Mouse (Mus musculus) lung, embryonic 14.5 days (tissue): ENCODE results near the gene Krtap4-2. TPM values are rescaled to one million over a fixed set of nuclear protein-coding genes. Genes with fewer than 3 reads are reported as not detected.
"Not testable (repeated sequence)": the region's sequence is repeated elsewhere in the genome, so short reads cannot be mapped to it uniquely, and the experiment has no call there.

ENCODE experiments used
- ATAC-seq: fragments of 200-750 bp; cut with Nextera tagmentation; 2 replicates; pipeline ENCODE4 v1.8.0; 2017; ENCODE audit warnings: mild to moderate bottlenecking, moderate TSS enrichment, moderate library complexity; ENCODE audit not compliant: insufficient read depth
- DNase-seq: peaks from one replicate; pipeline ENCODE4 v3.0.0-alpha.2; 2015
- H3K27ac ChIP-seq: fragments of 300-500 bp; sonication (generic); 2 replicates; pipeline ENCODE4 v1.5.1; 2014; ENCODE audit warnings: low read depth, mild to moderate bottlenecking, moderate library complexity
- H3K27me3 ChIP-seq: fragments of 300-500 bp; sonication (generic); 2 replicates; pipeline ENCODE4 v1.6.1; 2014; ENCODE audit warnings: low read length, control low read depth; ENCODE audit not compliant: insufficient read depth
- H3K36me3 ChIP-seq: fragments of 300-500 bp; sonication (generic); 2 replicates; pipeline ENCODE4 v1.6.1; 2014; ENCODE audit warnings: control low read depth; ENCODE audit not compliant: insufficient read depth
- H3K4me1 ChIP-seq: fragments of 300-500 bp; sonication (generic); 2 replicates; pipeline ENCODE4 v1.6.1; 2014; ENCODE audit warnings: antibody characterized with exemption, control low read depth; ENCODE audit not compliant: insufficient read depth
- H3K4me2 ChIP-seq: fragments of 300-500 bp; sonication (generic); 2 replicates; pipeline ENCODE4 v1.6.1; 2014; ENCODE audit warnings: mild to moderate bottlenecking
- H3K4me3 ChIP-seq: fragments of 300-500 bp; sonication (generic); 2 replicates; pipeline ENCODE4 v1.5.1; 2014; ENCODE audit warnings: low read depth, low read length
- H3K9ac ChIP-seq: fragments of 300-500 bp; sonication (generic); 2 replicates; pipeline ENCODE4 v1.6.1; 2014
- H3K9me3 ChIP-seq: fragments of 300-500 bp; sonication (generic); 2 replicates; pipeline ENCODE4 v1.6.1; 2016; ENCODE audit warnings: low read depth, low read length, control low read depth
- CTCF ChIP-seq: IDR thresholded peaks from 2 replicates; pipeline ENCODE4 v1.5.1; 2016; ENCODE audit warnings: antibody characterized with exemption, low read depth
- WGBS: fragments of 180-500 bp; shearing (Covaris S2); extraction: QIAGEN DNeasy Blood & Tissue Kit; methylation state at CpG from one replicate; pipeline ENCODE4 v1.1.7; 2014; 5-methylcytosine and 5-hydroxymethylcytosine counted together
- polyA plus RNA-seq: library from polyadenylated mRNA; unstranded; fragments of >200 nt; fragmentation: Nextera tagmentation; extraction: Ambion mirVana; gene quantifications from 2 replicates; pipeline ENCODE4 v1.2.1, GENCODE M21; 2014

Gene Krtap4-2
- not detected in 2 replicates for polyA plus RNA-seq

DNA sequence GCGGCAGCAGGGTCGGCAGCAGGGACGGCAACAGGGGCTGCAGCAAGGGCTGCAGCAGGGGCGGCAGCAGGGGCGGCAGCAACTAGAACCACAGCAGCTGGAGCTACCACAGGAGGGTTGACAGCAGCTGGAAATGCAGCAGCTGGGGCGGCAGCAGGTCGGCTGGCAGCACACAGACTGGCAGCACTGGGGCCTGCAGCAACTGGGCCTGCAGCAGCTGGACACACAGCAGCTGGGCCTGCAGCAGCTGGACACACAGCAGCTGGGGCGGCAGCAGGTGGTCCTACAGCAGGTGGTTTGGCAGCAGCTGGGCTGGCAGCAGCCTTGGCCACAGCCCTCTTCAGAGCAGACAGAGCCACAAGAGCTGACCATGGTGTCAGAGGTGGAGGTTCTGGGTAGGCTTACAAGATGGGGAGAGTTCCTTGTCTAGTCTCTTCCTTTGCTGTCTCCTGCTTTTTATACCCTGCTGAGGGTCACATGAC, at the start of gene Krtap4-2:
TSS of gene Krtap4-2 (minus strand) at position 432 of the 482 bp plus-strand sequence.
- H3K4me3 ChIP-seq = no peak within 1 kb of the TSS

DNA sequence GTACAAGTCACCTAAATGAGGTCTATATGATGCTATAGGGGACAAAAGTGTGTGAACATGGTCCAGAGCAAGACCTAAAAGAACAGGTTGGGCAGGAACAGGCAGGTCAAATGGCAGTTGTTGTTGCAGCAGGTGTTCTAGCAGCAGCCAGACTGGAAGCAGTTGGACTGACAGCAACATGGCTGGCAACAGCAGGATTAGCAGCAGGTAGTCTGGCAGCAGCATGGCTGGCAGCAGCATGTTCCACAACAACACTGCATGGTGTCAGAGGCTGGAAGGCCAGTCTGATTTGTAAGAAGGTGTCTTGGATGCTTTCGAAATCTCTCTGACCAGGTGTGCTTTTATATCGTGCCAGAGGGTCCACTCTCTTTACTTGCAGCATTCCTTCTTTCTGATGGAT, 48.6 kb upstream of the Krtap4-2 start:
- Histone ChIP-seq H3K36me3 (no peaks in the 10 kb centered on the region), H3K9me3 (no peaks in the 10 kb centered on the region), H3K4me2 (no peak overlapping the region), H3K27ac (no peak overlapping the region), H3K27me3 (no peaks in the 10 kb centered on the region), H3K4me1 (no peaks in the 10 kb centered on the region), H3K4me3 (no peak overlapping the region), H3K9ac (no peak overlapping the region)
- WGBS = 80% methylated on average over 2 of the region's 2 CpGs
- ATAC-seq (no peak), DNase-seq (no peak)
- no peak for TF ChIP-seq CTCF

More for the DNA sequence above, at the start of gene Krtap4-2:
- Histone ChIP-seq H3K27ac (no peak within 1 kb of the TSS), H3K9ac (no peak within 1 kb of the TSS), H3K4me1 (no peaks in the 10 kb centered on the region), H3K27me3 (no peaks in the 10 kb centered on the region), H3K4me2 (no peak within 1 kb of the TSS), H3K36me3 (no peaks in the 10 kb centered on the region), H3K9me3 (no peaks in the 10 kb centered on the region)
- ATAC-seq = no peak
- WGBS = 41% methylated on average over 8 of the region's 8 CpGs
- TF ChIP-seq CTCF = no peak
- DNase-seq = no peak

DNA sequence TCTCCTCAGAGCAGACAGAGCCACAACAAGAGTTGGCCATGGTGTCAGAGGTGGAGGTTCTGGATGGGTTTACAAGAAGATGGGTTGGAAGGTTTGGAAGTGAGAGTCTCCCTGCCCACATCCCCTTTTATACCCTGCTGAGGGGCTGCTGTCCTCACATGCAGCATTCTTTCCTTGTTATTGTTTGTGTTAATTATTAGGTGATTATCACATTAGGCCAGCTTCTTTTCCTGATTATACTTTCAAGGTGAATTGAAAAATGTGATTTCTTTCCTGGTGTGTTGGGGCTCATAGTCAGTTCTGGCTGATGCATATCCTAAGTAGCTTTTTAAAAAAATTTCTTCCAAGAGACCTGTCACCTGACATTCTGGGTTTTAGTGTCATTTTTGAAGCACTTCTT, 31.0 kb upstream of the Krtap4-2 start, which contains the start of gene Krtap4-6:
TSS of gene Krtap4-6 (minus strand) at position 101 of the 400 bp plus-strand sequence.
- no peaks in the 10 kb centered on the region for H3K4me1 ChIP-seq
- H3K27ac ChIP-seq = no peak within 1 kb of the TSS
- no peak for DNase-seq
- no peak for TF ChIP-seq CTCF
- no peak within 1 kb of the TSS for H3K9ac ChIP-seq
- no peak within 1 kb of the TSS for H3K4me3 ChIP-seq
- no peak within 1 kb of the TSS for H3K4me2 ChIP-seq
- no peaks in the 10 kb centered on the region for H3K9me3 ChIP-seq
- no peaks in the 10 kb centered on the region for H3K27me3 ChIP-seq
- ATAC-seq = no peak
- H3K36me3 ChIP-seq = no peaks in the 10 kb centered on the region

DNA sequence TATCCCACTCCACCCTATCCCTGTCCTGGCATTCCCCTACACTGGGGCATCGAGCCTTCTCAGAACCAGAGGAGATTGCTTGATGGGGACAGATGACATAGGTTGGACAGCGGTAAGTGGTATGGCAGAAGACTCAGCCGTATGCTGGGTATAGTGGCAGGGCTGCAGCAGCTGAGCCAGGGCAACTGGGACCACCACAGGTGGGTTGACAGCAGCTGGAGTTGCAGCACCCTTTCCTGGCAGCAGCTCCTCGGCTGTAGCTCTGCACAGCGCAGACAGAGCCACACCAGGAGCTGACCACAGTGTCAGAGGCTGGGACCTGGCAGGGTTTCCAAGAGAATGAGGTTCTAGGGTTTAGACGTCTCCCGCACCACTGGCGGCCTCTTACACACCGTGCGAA, 27.9 kb upstream of the Krtap4-2 start:
- H3K36me3 ChIP-seq = no peaks in the 10 kb centered on the region
- ATAC-seq (no peak), DNase-seq (no peak)
- no peak overlapping the region for H3K9ac ChIP-seq
- WGBS = 77% methylated on average over 10 of the region's 10 CpGs
- no peaks in the 10 kb centered on the region for H3K9me3 ChIP-seq
- no peak overlapping the region for H3K4me3 ChIP-seq
- no peak overlapping the region for H3K4me2 ChIP-seq
- H3K27me3 ChIP-seq = no peaks in the 10 kb centered on the region
- no peak for TF ChIP-seq CTCF
- H3K27ac ChIP-seq = no peak overlapping the region
- H3K4me1 ChIP-seq = no peaks in the 10 kb centered on the region

DNA sequence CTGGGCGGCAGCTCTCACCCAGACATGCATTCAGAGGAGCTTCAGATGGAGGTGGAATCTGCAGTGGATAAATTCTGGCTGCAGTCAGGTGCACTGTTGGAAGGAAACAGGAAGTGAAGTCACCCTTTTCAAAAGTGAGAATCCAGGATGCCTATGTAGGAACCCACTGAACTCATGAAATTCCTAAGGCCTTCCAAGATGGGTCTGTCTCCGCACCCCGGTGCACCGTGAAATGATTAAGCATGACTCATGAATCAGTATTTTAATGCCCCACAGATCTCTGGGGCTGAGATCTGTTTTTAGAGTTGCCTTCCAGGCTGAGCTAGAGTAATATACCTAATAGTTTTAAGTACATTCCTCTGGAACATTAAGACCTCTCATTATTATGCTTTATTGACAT, 24.4 kb upstream of the Krtap4-2 start:
- WGBS = 73% methylated on average over 4 of the region's 4 CpGs
- DNase-seq (no peak), ATAC-seq (no peak)
- no peaks in the 10 kb centered on the region for H3K36me3 ChIP-seq
- no peak overlapping the region for H3K27ac ChIP-seq
- no peaks in the 10 kb centered on the region for H3K4me1 ChIP-seq
- no peaks in the 10 kb centered on the region for H3K27me3 ChIP-seq
- no peak for TF ChIP-seq CTCF
- H3K4me2 ChIP-seq = no peak overlapping the region
- no peak overlapping the region for H3K9ac ChIP-seq
- H3K4me3 ChIP-seq = no peak overlapping the region
- H3K9me3 ChIP-seq = no peaks in the 10 kb centered on the region

DNA sequence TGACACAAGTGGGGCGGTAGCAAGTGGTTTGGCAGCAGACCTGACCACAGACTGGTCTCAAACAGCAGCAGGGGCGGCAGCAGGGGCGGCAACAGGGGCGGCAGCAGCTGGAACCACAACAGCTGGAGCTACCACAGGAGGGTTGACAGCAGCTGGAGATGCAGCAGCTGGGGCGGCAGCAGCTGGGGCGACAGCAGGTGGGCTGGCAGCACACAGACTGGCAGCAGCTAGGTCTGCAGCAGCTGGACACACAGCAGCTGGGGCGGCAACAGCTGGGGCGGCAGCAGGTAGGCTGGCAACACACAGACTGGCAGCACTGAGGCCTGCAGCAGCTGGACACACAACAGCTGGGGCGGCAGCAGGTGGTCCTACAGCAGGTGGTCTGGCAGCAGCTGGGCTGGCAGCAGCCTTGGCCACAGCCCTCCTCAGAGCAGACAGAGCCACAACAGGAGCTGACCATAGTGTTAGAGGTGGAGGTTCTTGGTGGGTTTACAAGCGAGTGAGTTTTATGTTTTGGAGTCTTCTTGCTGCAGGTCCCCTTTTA, 23.7 kb upstream of the Krtap4-2 start, which contains the start of gene Gm11563:
TSS of gene Gm11563 (minus strand) at position 494 of the 544 bp plus-strand sequence.
- H3K4me1 ChIP-seq, H3K9ac ChIP-seq: not testable (repeated sequence)
- 62% methylated on average over 10 of the region's 10 CpGs for WGBS

DNA sequence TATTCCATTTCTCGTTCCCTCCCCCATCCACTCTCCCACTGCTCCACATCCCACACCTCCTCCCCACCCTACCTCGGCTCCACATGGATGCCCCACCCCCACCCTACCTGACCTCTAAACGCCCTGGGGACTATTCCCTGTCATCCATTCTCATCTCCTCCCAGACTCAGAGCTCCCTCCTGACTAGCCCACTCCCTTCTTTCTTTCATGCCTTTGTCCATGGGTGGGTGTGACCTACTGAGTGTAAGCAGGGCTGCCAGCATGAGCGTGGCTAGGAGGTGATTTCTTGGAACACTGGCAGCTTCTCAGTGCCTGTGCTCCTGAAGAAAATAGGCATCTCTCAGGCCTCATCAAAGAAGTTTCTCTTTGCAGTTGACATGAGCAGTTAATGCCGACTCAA, 22.2 kb upstream of the Krtap4-2 start:
- DNase-seq (no peak), ATAC-seq (no peak)
- no peak overlapping the region for H3K9ac ChIP-seq
- no peaks in the 10 kb centered on the region for H3K4me1 ChIP-seq
- no peak overlapping the region for H3K27ac ChIP-seq
- no peaks in the 10 kb centered on the region for H3K9me3 ChIP-seq
- H3K4me3 ChIP-seq = no peak overlapping the region
- H3K27me3 ChIP-seq = no peaks in the 10 kb centered on the region
- TF ChIP-seq CTCF = no peak
- H3K4me2 ChIP-seq = no peak overlapping the region
- H3K36me3 ChIP-seq = no peaks in the 10 kb centered on the region
- 45% methylated on average over 5 of the region's 5 CpGs for WGBS

More for the DNA sequence above, 23.7 kb upstream of the Krtap4-2 start, which contains the start of gene Gm11563:
- ATAC-seq, H3K4me3 ChIP-seq, H3K4me2 ChIP-seq, H3K27me3 ChIP-seq, H3K9me3 ChIP-seq, H3K36me3 ChIP-seq, H3K27ac ChIP-seq, DNase-seq: not testable (repeated sequence)
